ENCODE assay signal across 8 mouse cellular contexts in genomic region chr1:177795421-177796192, GRCm38 (mm10). TPM values are rescaled to one million over a fixed set of nuclear protein-coding genes. Genes with fewer than 3 reads are reported as not detected.
DNase-seq lines count a peak whose midpoint lies in the region; ATAC-seq and TF ChIP-seq lines count a peak whose summit lies in the region.

No protein-coding gene starts in this region.

- under 1% methylated on average over 41 of the region's 41 CpGs for WGBS in kidney, adult 2 months
- WGBS in embryonic facial prominence, embryonic 11.5 days, result under 1% methylated on average over 41 of the region's 41 CpGs
- WGBS in liver, embryonic 13.5 days (ENCODE audit: insufficient replicate concordance), result under 1% methylated on average over 41 of the region's 41 CpGs
- under 1% methylated on average over 41 of the region's 41 CpGs for WGBS in neural tube, embryonic 12.5 days

- H3K4me1 ChIP-seq in kidney, adult 2 months (ENCODE audit: control insufficient read depth, insufficient read depth, low read length), result peaks cover 12% of the 10 kb centered on the region
- H3K4me1 ChIP-seq in embryonic facial prominence, embryonic 11.5 days (ENCODE audit: control insufficient read depth, insufficient read depth, low read length), result no peaks in the 10 kb centered on the region
- H3K4me1 ChIP-seq in liver, embryonic 13.5 days (replicated peaks), result peaks cover 38% of the 10 kb centered on the region
- H3K4me1 ChIP-seq in neural tube, embryonic 12.5 days, result peaks cover 4% of the 10 kb centered on the region

- H3K27ac ChIP-seq in kidney, adult 2 months (ENCODE audit: insufficient read depth, low read depth, low read length), result peak overlapping the region; percentile 91
- H3K27ac ChIP-seq in embryonic facial prominence, embryonic 11.5 days (replicated peaks; ENCODE audit: low read depth, low read length), result peak overlapping the region; percentile 72
- peak overlapping the region; percentile 93 for H3K27ac ChIP-seq in liver, embryonic 13.5 days
- H3K27ac ChIP-seq in neural tube, embryonic 12.5 days, result peak overlapping the region; percentile 84

- peak; percentile 57; the same call in 1 of the 2 replicates for ATAC-seq in embryonic facial prominence, embryonic 11.5 days (replicated peaks; ENCODE audit: insufficient number of reproducible peaks, low FRiP score, low TSS enrichment, low read depth)
- ATAC-seq in hematopoietic stem cell, adult 5-6 weeks (replicated peaks in 1 of 2; ENCODE audit: insufficient read depth in 1 of 2, low FRiP score in 2 of 2, low TSS enrichment in 1 of 2, low read depth in 1 of 2, poor library complexity in 2 of 2, severe bottlenecking in 2 of 2), result peak; percentile 0 to 33; a peak in 2 of 4 replicates
- ATAC-seq in liver, embryonic 13.5 days (ENCODE audit: low read depth), result no peak
- peak; percentile 62 for ATAC-seq in neural tube, embryonic 12.5 days (ENCODE audit: low FRiP score, low read depth)

- peak overlapping the region; percentile 92 for H3K4me3 ChIP-seq in kidney, adult 2 months (ENCODE audit: insufficient read depth, low read depth, low read length)
- H3K4me3 ChIP-seq in embryonic facial prominence, embryonic 11.5 days (ENCODE audit: low read depth, low read length), result peak overlapping the region; percentile 80
- H3K4me3 ChIP-seq in liver, embryonic 13.5 days (replicated peaks), result peak overlapping the region; percentile 91
- H3K4me3 ChIP-seq in neural tube, embryonic 12.5 days, result peak overlapping the region; percentile 84

- TF ChIP-seq POLR2A in kidney, adult 2 months (IDR thresholded peaks at IDR 0.05; ENCODE audit: low read depth, low read length), result no peak

- H3K9me3 ChIP-seq in embryonic facial prominence, embryonic 11.5 days (replicated peaks; ENCODE audit: control insufficient read depth, low read length), result no peaks in the 10 kb centered on the region
- no peaks in the 10 kb centered on the region for H3K9me3 ChIP-seq in liver, embryonic 13.5 days (replicated peaks)
- no peaks in the 10 kb centered on the region; the same call in 1 of the 2 replicates for H3K9me3 ChIP-seq in neural tube, embryonic 12.5 days

- H3K9ac ChIP-seq in embryonic facial prominence, embryonic 11.5 days (replicated peaks; ENCODE audit: low read length), result peak overlapping the region; percentile 76
- H3K9ac ChIP-seq in liver, embryonic 13.5 days, result peak overlapping the region; percentile 93
- peak overlapping the region; percentile 86 for H3K9ac ChIP-seq in neural tube, embryonic 12.5 days

- no peaks in the 10 kb centered on the region for H3K36me3 ChIP-seq in kidney, adult 2 months (ENCODE audit: control insufficient read depth, insufficient read depth, low read length)
- no peaks in the 10 kb centered on the region for H3K36me3 ChIP-seq in embryonic facial prominence, embryonic 11.5 days (replicated peaks; ENCODE audit: control insufficient read depth, insufficient read depth, low read depth, low read length)
- no peaks in the 10 kb centered on the region for H3K36me3 ChIP-seq in liver, embryonic 13.5 days
- no peaks in the 10 kb centered on the region for H3K36me3 ChIP-seq in neural tube, embryonic 12.5 days

- peak overlapping the region; percentile 73 for H3K4me2 ChIP-seq in embryonic facial prominence, embryonic 11.5 days (ENCODE audit: low read depth, low read length)
- H3K4me2 ChIP-seq in liver, embryonic 13.5 days, result peak overlapping the region; percentile 92
- H3K4me2 ChIP-seq in neural tube, embryonic 12.5 days (replicated peaks), result peak overlapping the region; percentile 64

- no peak for TF ChIP-seq CTCF in kidney, adult 2 months (conservative IDR thresholded peaks at IDR 0.05; ENCODE audit: insufficient read depth, insufficient read length, low read depth, low read length)

- DNase-seq in kidney, adult 2 months, result no peak
- DNase-seq in kidney, postnatal 36 days, result no peak
- peak; percentile 59 for DNase-seq in ES-CJ7 (ENCODE audit: low read depth, low spot score)
- peak; percentile 63 for DNase-seq in embryonic facial prominence, embryonic 11.5 days (ENCODE audit: low spot score)
- DNase-seq in liver, embryonic 13.5 days, result no peak
- no peak for DNase-seq in cerebellum, adult 9-11 months

- H3K27me3 ChIP-seq in kidney, adult 2 months (replicated peaks; ENCODE audit: control insufficient read depth, insufficient read depth, low read length), result no peaks in the 10 kb centered on the region
- no peaks in the 10 kb centered on the region for H3K27me3 ChIP-seq in embryonic facial prominence, embryonic 11.5 days (ENCODE audit: control insufficient read depth, insufficient read depth, low read length)
- H3K27me3 ChIP-seq in liver, embryonic 13.5 days, result no peaks in the 10 kb centered on the region
- H3K27me3 ChIP-seq in neural tube, embryonic 12.5 days (replicated peaks), result no peaks in the 10 kb centered on the region

RNA-seq across cellular contexts. Expression of gene Adss, which starts 0.7 kb away (rescaled TPM):
- 19.9 and 25.3 TPM in 2 replicates for polyA plus RNA-seq in kidney, adult 2 months (2012; rRNA removed)
- polyA plus RNA-seq in embryonic facial prominence, embryonic 11.5 days (2014; fragmentation: Nextera tagmentation; extraction: Ambion mirVana), result 73.0 and 83.8 TPM in 2 replicates
- 214 and 255 TPM in 2 replicates for total RNA-seq in hematopoietic stem cell, adult 5-6 weeks (2017)
- polyA plus RNA-seq in liver, embryonic 13.5 days (2015; fragmentation: Nextera tagmentation; extraction: Ambion mirVana), result 19.1 and 25.4 TPM in 2 replicates
- 50.0 and 50.5 TPM in 2 replicates for polyA plus RNA-seq in neural tube, embryonic 12.5 days (2016; fragmentation: Nextera tagmentation; extraction: Ambion mirVana)

Comparison
In these comparisons a context has a peak if more than half of its experiments do, and no peak if none do; other contexts are left out.
1. DNase-seq: peak in ES-CJ7 (single experiment) and embryonic facial prominence, embryonic 11.5 days (single experiment); none in kidney, adult 2 months (single experiment), kidney, postnatal 36 days (0 of 2), liver, embryonic 13.5 days (single experiment) and cerebellum, adult 9-11 months (single experiment).
2. Peak in every context shown above with its lines, with median percentiles within 50 percentile points of each other: H3K27ac ChIP-seq, H3K4me3 ChIP-seq, H3K4me2 ChIP-seq and H3K9ac ChIP-seq.